Mouse (Mus musculus) ES-Bruce4 (cell line): ENCODE measurements around the gene Hnrnpd. TPM values are rescaled to one million over a fixed set of nuclear protein-coding genes. Genes with fewer than 3 reads are reported as not detected.
A peak's percentile ranks its signal among the peaks of the same experiment; 100 is the strongest.

Source experiments
- H3K27ac ChIP-seq: 2 replicates; pipeline ENCODE4 v1.5.1; 2012; ENCODE audit warnings: low read length, inconsistent platforms; ENCODE audit not compliant: insufficient read depth
- H3K27me3 ChIP-seq: 2 replicates; pipeline ENCODE4 v1.6.1; 2012; ENCODE audit warnings: mild to moderate bottlenecking, low read length, inconsistent platforms; ENCODE audit not compliant: control insufficient read depth, poor library complexity, insufficient read depth, severe bottlenecking
- H3K36me3 ChIP-seq: 2 replicates; pipeline ENCODE4 v1.6.1; 2012; ENCODE audit warnings: inconsistent platforms, mild to moderate bottlenecking, low read length, moderate library complexity; ENCODE audit not compliant: control insufficient read depth, poor library complexity, insufficient read depth, severe bottlenecking
- H3K4me1 ChIP-seq: one replicate; pipeline ENCODE4 v1.8.1; 2011; ENCODE audit warnings: low read length; ENCODE audit not compliant: control insufficient read depth, insufficient read depth
- H3K4me3 ChIP-seq: 2 replicates; pipeline ENCODE4 v1.5.1; 2011; ENCODE audit warnings: low read depth, mild to moderate bottlenecking, low read length
- H3K9ac ChIP-seq: 2 replicates; pipeline ENCODE4 v1.6.1; 2012; ENCODE audit warnings: low read depth, mild to moderate bottlenecking, inconsistent platforms; ENCODE audit not compliant: poor library complexity, severe bottlenecking
- H3K9me3 ChIP-seq: replicated peaks from 2 replicates; pipeline ENCODE4 v1.6.1; 2012; ENCODE audit warnings: mild to moderate bottlenecking, low read length, inconsistent platforms; ENCODE audit not compliant: control insufficient read depth, poor library complexity, insufficient read depth, severe bottlenecking
- CTCF ChIP-seq: IDR thresholded peaks from one replicate; pipeline ENCODE4 v1.8.1; 2011; ENCODE audit warnings: low read depth, low read length
- EP300 ChIP-seq: IDR thresholded peaks from 2 replicates; pipeline ENCODE4 v1.6.1; 2011; ENCODE audit warnings: low read depth, low read length; ENCODE audit not compliant: insufficient read depth
- POLR2A ChIP-seq: IDR thresholded peaks from one replicate; pipeline ENCODE4 v1.8.1; 2011; ENCODE audit warnings: low read length; ENCODE audit not compliant: insufficient read depth
- polyA plus RNA-seq: library from polyadenylated mRNA; stranded (reverse); fragments of >200 nt; gene quantifications from 2 replicates; pipeline ENCODE4 v1.2.4, GENCODE M21; 2011; ENCODE audit warnings: low read depth; ENCODE audit not compliant: missing spikeins, insufficient read depth, insufficient read length

Gene Hnrnpd
- polyA plus RNA-seq, 1 experiment, result 625 TPM

DNA sequence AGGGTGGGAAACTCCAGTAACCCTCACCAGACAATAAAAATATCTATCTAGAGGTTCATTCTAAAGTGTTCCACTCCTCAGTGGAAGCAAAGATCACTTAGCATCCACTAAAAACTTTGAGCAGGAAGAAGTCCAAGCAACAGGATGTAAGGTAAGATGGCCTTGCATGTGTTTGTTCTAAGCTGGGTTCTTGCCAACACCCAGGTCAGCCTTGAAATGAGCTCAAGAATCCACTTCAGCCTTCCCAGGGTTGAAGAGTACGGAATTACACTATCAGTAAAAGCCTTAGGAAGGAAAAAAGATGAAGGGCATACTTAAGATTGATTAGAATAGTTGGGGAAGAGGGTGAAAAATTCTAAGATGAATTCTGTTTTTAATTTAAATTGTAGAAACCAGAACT, 20.1 kb downstream of the Hnrnpd start:
- Histone ChIP-seq H3K27ac (no peak overlapping the region), H3K9me3 (no peaks in the 10 kb centered on the region), H3K4me1 (peaks cover 2% of the 10 kb centered on the region), H3K36me3 (peaks cover 37% of the 10 kb centered on the region), H3K9ac (no peak overlapping the region), H3K27me3 (no peaks in the 10 kb centered on the region), H3K4me3 (no peak overlapping the region)
- TF ChIP-seq CTCF, result no peak
- TF ChIP-seq POLR2A, result no peak
- TF ChIP-seq EP300, result no peak

DNA sequence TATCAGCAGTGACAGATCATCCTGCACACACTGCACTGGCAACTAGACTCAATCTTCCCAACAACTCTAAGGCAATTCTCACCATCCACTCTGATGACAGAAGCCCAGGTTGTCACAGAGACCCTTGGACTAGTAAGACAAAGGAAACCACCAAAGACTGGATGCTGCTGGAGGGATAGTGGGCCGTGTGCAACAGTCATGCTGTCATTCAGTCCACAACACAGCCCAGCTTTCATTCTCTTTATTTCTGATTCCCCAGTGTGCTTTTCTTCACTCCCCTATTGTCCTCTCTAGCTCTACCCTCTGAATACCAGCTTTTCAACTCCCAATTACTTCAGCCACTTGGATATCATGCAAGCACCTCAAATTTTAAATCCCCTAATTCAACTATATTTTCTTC, 24.9 kb downstream of the Hnrnpd start:
- no peaks in the 10 kb centered on the region for H3K4me1 ChIP-seq
- no peak overlapping the region for H3K9ac ChIP-seq
- no peaks in the 10 kb centered on the region for H3K9me3 ChIP-seq
- H3K36me3 ChIP-seq, result peaks cover 4% of the 10 kb centered on the region
- H3K4me3 ChIP-seq, result no peak overlapping the region
- H3K27me3 ChIP-seq, result no peaks in the 10 kb centered on the region
- TF ChIP-seq POLR2A, result no peak
- TF ChIP-seq EP300, result no peak
- no peak for TF ChIP-seq CTCF
- H3K27ac ChIP-seq, result no peak overlapping the region

DNA sequence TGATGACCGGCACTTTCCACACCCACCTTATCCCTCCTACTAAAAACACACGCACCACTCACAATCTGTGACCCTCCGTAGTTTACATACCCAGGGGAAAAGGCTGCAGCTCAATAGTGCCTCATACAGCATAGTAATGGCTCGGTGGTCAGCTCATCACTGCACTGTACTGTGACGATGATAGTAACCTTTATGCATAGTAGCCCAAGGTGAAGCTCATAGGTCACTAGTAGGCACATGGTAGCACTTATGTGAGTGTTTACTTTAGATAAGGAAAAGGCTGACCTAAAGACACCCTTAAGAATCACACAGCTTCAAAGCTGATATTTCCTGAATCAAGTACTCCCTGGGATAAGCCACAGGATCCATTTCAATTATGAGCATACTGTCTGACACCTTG, 26.2 kb downstream of the Hnrnpd start:
- TF ChIP-seq EP300 (no peak), POLR2A (no peak)
- peaks cover 2% of the 10 kb centered on the region for H3K36me3 ChIP-seq
- no peak overlapping the region for H3K9ac ChIP-seq
- H3K4me1 ChIP-seq, result no peaks in the 10 kb centered on the region
- H3K27ac ChIP-seq, result no peak overlapping the region
- H3K4me3 ChIP-seq, result no peak overlapping the region
- no peaks in the 10 kb centered on the region for H3K27me3 ChIP-seq
- H3K9me3 ChIP-seq, result no peaks in the 10 kb centered on the region

DNA sequence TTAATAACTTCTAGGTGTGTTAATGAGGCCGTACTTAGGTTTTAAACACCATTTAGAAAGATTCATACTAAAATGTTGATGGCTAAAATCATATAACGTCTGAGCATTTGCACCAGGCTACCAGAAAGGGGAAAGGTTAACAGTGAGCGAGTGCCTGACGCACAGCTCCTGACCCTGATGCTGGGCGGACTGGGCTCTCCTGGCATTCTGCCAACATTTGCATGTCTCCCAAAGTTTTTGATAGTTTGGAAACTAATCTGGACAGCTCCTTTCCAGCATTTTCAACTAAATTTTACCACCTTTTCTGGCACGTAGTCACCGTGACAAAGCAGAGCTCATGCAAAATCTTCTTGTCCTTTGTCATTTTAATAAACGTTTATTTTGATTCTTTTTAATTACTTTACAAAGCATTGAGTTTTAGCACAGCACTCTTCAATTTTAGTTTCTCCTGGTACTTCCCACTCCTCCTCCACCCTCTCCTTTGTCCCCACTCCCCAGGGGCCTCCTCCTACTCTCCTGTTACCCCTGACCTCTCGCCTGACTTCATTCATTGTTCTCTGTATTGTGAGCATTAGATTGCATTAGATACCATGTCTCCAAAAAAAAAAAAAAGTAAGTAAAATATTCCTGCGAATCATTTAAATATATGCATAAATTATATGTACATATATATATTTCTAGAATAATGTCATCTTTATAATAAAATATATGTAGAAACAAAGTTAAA, 36.8 kb downstream of the Hnrnpd start:
- Histone ChIP-seq H3K4me3 (no peak overlapping the region), H3K36me3 (no peaks in the 10 kb centered on the region), H3K4me1 (no peaks in the 10 kb centered on the region), H3K9me3 (no peaks in the 10 kb centered on the region; the same call in none of the 2 replicates), H3K27ac (no peak overlapping the region), H3K27me3 (no peaks in the 10 kb centered on the region), H3K9ac (no peak overlapping the region)
- no peak for TF ChIP-seq EP300
- no peak for TF ChIP-seq POLR2A

DNA sequence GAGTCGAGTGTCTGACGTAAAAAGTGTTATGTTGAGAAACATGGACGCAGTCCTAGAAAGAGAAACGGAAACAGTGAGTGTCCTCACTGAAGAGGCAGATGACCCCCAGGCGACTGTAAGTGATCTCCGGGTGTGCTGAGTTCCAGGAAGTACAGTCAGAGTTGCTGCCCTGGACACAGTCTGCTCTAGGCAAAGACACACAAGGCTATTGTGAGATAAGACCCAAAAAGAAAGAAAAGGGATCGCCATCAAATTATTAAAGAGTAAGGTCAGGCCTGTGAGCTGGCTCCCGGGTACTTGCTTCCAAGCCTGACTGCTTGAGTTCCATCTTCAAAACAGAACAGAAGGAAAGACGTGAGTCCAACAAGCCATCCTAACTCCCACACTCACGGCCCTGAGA, 37.5 kb downstream of the Hnrnpd start:
- no peak for TF ChIP-seq POLR2A
- TF ChIP-seq CTCF, result no peak
- no peak for TF ChIP-seq EP300
- Histone ChIP-seq H3K36me3 (no peaks in the 10 kb centered on the region), H3K9me3 (no peaks in the 10 kb centered on the region; the same call in none of the 2 replicates), H3K27ac (peak overlapping the region; percentile 60; the same call in 1 of the 2 replicates), H3K4me1 (no peaks in the 10 kb centered on the region), H3K9ac (no peak overlapping the region), H3K27me3 (no peaks in the 10 kb centered on the region), H3K4me3 (no peak overlapping the region)

DNA sequence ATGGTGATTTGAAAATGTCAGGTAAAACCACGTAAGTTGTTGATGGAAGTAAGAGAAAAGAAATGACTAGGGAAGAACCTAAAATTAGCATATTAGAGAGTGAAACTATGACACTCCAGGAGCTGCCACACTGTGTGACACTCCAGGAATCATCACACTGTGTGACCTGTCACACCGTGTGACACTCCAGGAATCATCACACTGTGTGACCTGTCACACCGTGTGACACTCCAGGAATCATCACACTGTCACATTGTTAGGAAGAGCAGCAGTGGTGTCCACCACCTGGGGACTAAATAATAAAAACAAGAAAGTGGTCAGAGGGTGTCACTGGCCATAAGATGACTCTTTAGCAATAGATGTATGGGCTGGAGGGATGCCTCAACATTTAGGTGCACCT, 39.3 kb downstream of the Hnrnpd start:
- H3K4me3 ChIP-seq, result no peak overlapping the region
- no peaks in the 10 kb centered on the region for H3K27me3 ChIP-seq
- TF ChIP-seq CTCF, result no peak
- TF ChIP-seq EP300, result no peak
- no peak for TF ChIP-seq POLR2A
- no peaks in the 10 kb centered on the region; the same call in none of the 2 replicates for H3K9me3 ChIP-seq
- H3K36me3 ChIP-seq, result no peaks in the 10 kb centered on the region
- no peak overlapping the region for H3K27ac ChIP-seq
- H3K4me1 ChIP-seq, result no peaks in the 10 kb centered on the region
- H3K9ac ChIP-seq, result no peak overlapping the region
